Comparison of ENCODE assay signal across 11 mouse cellular contexts in genomic region chr3:89229276-89229675, GRCm38 (mm10). TPM values are rescaled to one million over a fixed set of nuclear protein-coding genes. Genes with fewer than 3 reads are reported as not detected.
DNase-seq lines count a peak whose midpoint lies in the region; ATAC-seq and TF ChIP-seq lines count a peak whose summit lies in the region.
"Had no signal": no experiment of that assay in that cellular context is flagged by ENCODE, and none has a peak within 500 bp of the region (broad histone marks: within the 10 kb centered on the region; RNA-seq: fewer than 3 reads in every experiment).

No protein-coding gene starts in this region.

- H3K4me3 ChIP-seq in heart, embryonic 14.5 days (ENCODE audit: control insufficient read depth in 1 of 2, insufficient read depth in 1 of 2, low read depth in 1 of 2, low read length in 2 of 2), result no peak overlapping the region
- peak overlapping the region; percentile 59 for H3K4me3 ChIP-seq in lung, adult 2 months (replicated peaks; ENCODE audit: extremely low read depth, low read depth, low read length)
- H3K4me3 ChIP-seq in ES-Bruce4 (ENCODE audit: low read depth, low read length), result peak overlapping the region; percentile 15

- H3K4me2 ChIP-seq in heart, embryonic 14.5 days (ENCODE audit: low read length), result 0 out of 2 replicates have a peak overlapping the region, but pooled peaks have one; percentile 73

- H3K27me3 ChIP-seq in heart, embryonic 14.5 days (ENCODE audit: control insufficient read depth, insufficient read depth, low read length), result peaks cover 32% of the 10 kb centered on the region
- no peaks in the 10 kb centered on the region for H3K27me3 ChIP-seq in ES-Bruce4 (ENCODE audit: control insufficient read depth, insufficient read depth, low read length, poor library complexity, severe bottlenecking)

- intact Hi-C loops in heart, postnatal 10 days (cut with DNase I), result no loop called here

- WGBS in heart, embryonic 14.5 days, result 63% methylated on average over 4 of the region's 4 CpGs
- WGBS in lung, adult 2 months, result 59% methylated on average over 4 of the region's 4 CpGs

- no peaks in the 10 kb centered on the region for H3K36me3 ChIP-seq in heart, embryonic 14.5 days (ENCODE audit: control insufficient read depth, insufficient read depth, low read length)
- H3K36me3 ChIP-seq in ES-Bruce4 (ENCODE audit: control insufficient read depth, insufficient read depth, low read length, poor library complexity, severe bottlenecking), result no peaks in the 10 kb centered on the region
- H3K36me3 ChIP-seq: liver, embryonic 12.5 days had no signal

- no peak overlapping the region for H3K27ac ChIP-seq in heart, embryonic 14.5 days (replicated peaks in 1 of 2; ENCODE audit: control insufficient read depth in 1 of 2, insufficient read depth in 1 of 2, low read depth in 2 of 2, low read length in 2 of 2)
- H3K27ac ChIP-seq in ES-Bruce4 (ENCODE audit: insufficient read depth, low read length), result peak overlapping the region; percentile 28; the same call in 1 of the 2 replicates
- H3K27ac ChIP-seq: liver, embryonic 12.5 days had no signal

- no peak for DNase-seq in heart, postnatal 10 days
- no peak for DNase-seq in lung, adult 2 months
- DNase-seq in lung, adult 18-20 months, result no peak
- DNase-seq in induced T-regulatory cell, adult 2 months (ENCODE audit: low read depth), result peak; percentile 34
- DNase-seq in thymus, postnatal 0 days (ENCODE audit: low spot score), result no peak
- DNase-seq in urinary bladder, postnatal 25 days (ENCODE audit: low spot score), result no peak
- DNase-seq: adrenal gland, postnatal 36 days; kidney, adult 9 months had no signal

- H3K4me1 ChIP-seq in heart, embryonic 14.5 days (ENCODE audit: control insufficient read depth in 2 of 2, insufficient read depth in 2 of 2, low read length in 2 of 2), result peaks cover 19 to 28% of the 10 kb centered on the region in 2 experiments
- peaks cover 13% of the 10 kb centered on the region; the same call in 1 of the 2 replicates for H3K4me1 ChIP-seq in lung, adult 2 months (ENCODE audit: control insufficient read depth, insufficient read depth, low read length)
- H3K4me1 ChIP-seq in ES-Bruce4 (ENCODE audit: control insufficient read depth, insufficient read depth, low read length), result peaks cover 10% of the 10 kb centered on the region

- no peak for TF ChIP-seq POLR2A in lung, adult 2 months (IDR thresholded peaks at IDR 0.05; ENCODE audit: borderline replicate concordance, extremely low read depth, low read depth, low read length)
- no peak for TF ChIP-seq POLR2A in ES-Bruce4 (IDR thresholded peaks at IDR 0.05; ENCODE audit: insufficient read depth, low read length)

- no peak for ATAC-seq in heart, embryonic 14.5 days (ENCODE audit: insufficient number of reproducible peaks, insufficient read depth, low FRiP score, low read depth)
- ATAC-seq: liver, embryonic 12.5 days had no signal

- H3K9ac ChIP-seq in heart, embryonic 14.5 days (ENCODE audit: low read length), result no peak overlapping the region
- H3K9ac ChIP-seq in ES-Bruce4 (ENCODE audit: low read depth, poor library complexity, severe bottlenecking), result peak overlapping the region; percentile 19; the same call in 1 of the 2 replicates

- H3K9me3 ChIP-seq in heart, embryonic 14.5 days (ENCODE audit: control insufficient read depth, low read length), result no peaks in the 10 kb centered on the region
- no peaks in the 10 kb centered on the region for H3K9me3 ChIP-seq in ES-Bruce4 (replicated peaks; ENCODE audit: control insufficient read depth, insufficient read depth, low read length, poor library complexity, severe bottlenecking)
- H3K9me3 ChIP-seq: liver, embryonic 12.5 days had no signal

- TF ChIP-seq EP300 in ES-Bruce4 (IDR thresholded peaks at IDR 0.05; ENCODE audit: insufficient read depth, low read depth, low read length), result no peak

- no peak for TF ChIP-seq CTCF in lung, adult 2 months (IDR thresholded peaks at IDR 0.05; ENCODE audit: insufficient read depth, low read length)
- TF ChIP-seq CTCF in ES-Bruce4 (IDR thresholded peaks at IDR 0.05; ENCODE audit: low read depth, low read length), result no peak

RNA-seq across cellular contexts. Expression of gene Muc1, which starts 0.4 kb away (rescaled TPM):
- 0.16 TPM in 1 of 2 replicates, not detected in the other for polyA plus RNA-seq in heart, embryonic 14.5 days (2014; fragmentation: Nextera tagmentation; extraction: Ambion mirVana)
- total RNA-seq in heart, postnatal 10 days (2021), result under 1 TPM; 0.20 to 0.34 TPM
- polyA plus RNA-seq in lung, adult 2 months (2012; rRNA removed), result 294 and 354 TPM in 2 replicates
- 1.5 and 1.6 TPM in 2 replicates for polyA plus RNA-seq in ES-Bruce4 (2011; ENCODE audit: insufficient read depth, insufficient read length, low read depth, missing spikeins)
- polyA plus RNA-seq in thymus, postnatal 0 days (2015; fragmentation: Nextera tagmentation; extraction: Ambion mirVana), result 1.4 and 2.4 TPM in 2 replicates
- polyA plus RNA-seq: liver, embryonic 12.5 days had no signal

RNA-seq across cellular contexts. Expression of gene Mtx1, which starts 2.4 kb away (rescaled TPM):
- polyA plus RNA-seq in heart, embryonic 14.5 days (2014; fragmentation: Nextera tagmentation; extraction: Ambion mirVana), result 93.6 and 102 TPM in 2 replicates
- total RNA-seq in heart, postnatal 10 days (2021), result 10 to 100 TPM; 73.7 to 77.2 TPM
- 107 and 110 TPM in 2 replicates for polyA plus RNA-seq in lung, adult 2 months (2012; rRNA removed)
- polyA plus RNA-seq in ES-Bruce4 (2011; ENCODE audit: insufficient read depth, insufficient read length, low read depth, missing spikeins), result 136 and 143 TPM in 2 replicates
- 206 and 223 TPM in 2 replicates for polyA plus RNA-seq in thymus, postnatal 0 days (2015; fragmentation: Nextera tagmentation; extraction: Ambion mirVana)

RNA-seq across cellular contexts. Expression of gene Thbs3, which starts 14.3 kb away (rescaled TPM):
- 12.9 and 14.5 TPM in 2 replicates for polyA plus RNA-seq in heart, embryonic 14.5 days (2014; fragmentation: Nextera tagmentation; extraction: Ambion mirVana)
- total RNA-seq in heart, postnatal 10 days (2021), result 10 to 100 TPM; 20.4 to 21.8 TPM
- 134 and 139 TPM in 2 replicates for polyA plus RNA-seq in lung, adult 2 months (2012; rRNA removed)
- 8.1 and 10.4 TPM in 2 replicates for polyA plus RNA-seq in ES-Bruce4 (2011; ENCODE audit: insufficient read depth, insufficient read length, low read depth, missing spikeins)
- 4.9 and 6.2 TPM in 2 replicates for polyA plus RNA-seq in thymus, postnatal 0 days (2015; fragmentation: Nextera tagmentation; extraction: Ambion mirVana)

RNA-seq across cellular contexts. Expression of gene Krtcap2, which starts 16.5 kb away (rescaled TPM):
- polyA plus RNA-seq in heart, embryonic 14.5 days (2014; fragmentation: Nextera tagmentation; extraction: Ambion mirVana), result 216 and 239 TPM in 2 replicates
- 10 to 100 TPM; 84.4 to 88.0 TPM for total RNA-seq in heart, postnatal 10 days (2021)
- polyA plus RNA-seq in lung, adult 2 months (2012; rRNA removed), result 189 and 252 TPM in 2 replicates
- polyA plus RNA-seq in ES-Bruce4 (2011; ENCODE audit: insufficient read depth, insufficient read length, low read depth, missing spikeins), result 163 and 164 TPM in 2 replicates
- polyA plus RNA-seq in thymus, postnatal 0 days (2015; fragmentation: Nextera tagmentation; extraction: Ambion mirVana), result 304 and 318 TPM in 2 replicates

RNA-seq across cellular contexts. Expression of gene Trim46, which starts 16.8 kb away (rescaled TPM):
- polyA plus RNA-seq in heart, embryonic 14.5 days (2014; fragmentation: Nextera tagmentation; extraction: Ambion mirVana), result 0.85 and 0.95 TPM in 2 replicates
- 1 to 10 TPM in 1 of 2 experiments, under 1 TPM in 1; 0.77 to 1.1 TPM for total RNA-seq in heart, postnatal 10 days (2021)
- 11.0 and 11.8 TPM in 2 replicates for polyA plus RNA-seq in lung, adult 2 months (2012; rRNA removed)
- 5.7 and 7.1 TPM in 2 replicates for polyA plus RNA-seq in ES-Bruce4 (2011; ENCODE audit: insufficient read depth, insufficient read length, low read depth, missing spikeins)
- 0.98 and 1.6 TPM in 2 replicates for polyA plus RNA-seq in thymus, postnatal 0 days (2015; fragmentation: Nextera tagmentation; extraction: Ambion mirVana)

Comparison
In these comparisons a context has a peak if more than half of its experiments do, and no peak if none do; other contexts are left out.
1. H3K4me3 ChIP-seq: peak in lung, adult 2 months (single experiment) and ES-Bruce4 (single experiment); none in heart, embryonic 14.5 days (0 of 2).
2. RNA of gene Muc1, which starts 0.4 kb away (polyA plus RNA-seq): 294 to 354 TPM in lung, adult 2 months; 1.5 to 1.6 TPM in ES-Bruce4, 1.4 to 2.4 TPM in thymus, postnatal 0 days and 0.16 TPM in heart, embryonic 14.5 days; every median in the first group is over 10 times any median in the second.